ENCODE assay signal across 11 mouse cellular contexts in the genomic region with DNA sequence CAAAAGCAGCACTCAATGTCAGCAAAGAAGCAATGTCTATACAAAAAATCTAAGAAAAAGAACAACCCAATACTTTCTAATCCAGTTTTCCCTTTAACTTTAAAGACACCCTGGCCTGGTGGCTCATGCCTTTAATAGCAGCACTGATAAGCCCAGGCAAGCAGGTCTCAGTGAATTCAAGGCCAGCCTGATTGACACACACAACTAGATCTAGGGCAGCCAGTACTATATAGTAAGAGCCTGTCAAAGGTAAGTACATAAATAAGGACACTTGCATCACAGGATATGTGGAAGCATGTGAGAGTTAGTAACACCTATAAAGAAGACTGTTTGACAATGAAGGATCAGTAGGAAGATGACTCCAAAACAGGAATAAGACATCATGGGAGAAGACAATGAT. TPM values are rescaled to one million over a fixed set of nuclear protein-coding genes. Genes with fewer than 3 reads are reported as not detected.
"Had no signal": no experiment of that assay in that cellular context is flagged by ENCODE, and none has a peak within 500 bp of the region (broad histone marks: within the 10 kb centered on the region; RNA-seq: fewer than 3 reads in every experiment).

No protein-coding gene starts in this region.

- H3K4me2 ChIP-seq: kidney, embryonic 15.5 days; liver, embryonic 13.5 days; midbrain, embryonic 11.5 days; midbrain, embryonic 15.5 days; neural tube, embryonic 12.5 days had no signal

- DNase-seq: liver, embryonic 13.5 days; thymus, postnatal 4 days had no signal

- H3K4me1 ChIP-seq: limb, embryonic 10.5 days; midbrain, embryonic 15.5 days; neural tube, embryonic 12.5 days had no signal

- H3K9ac ChIP-seq: kidney, embryonic 15.5 days; liver, embryonic 13.5 days; midbrain, embryonic 15.5 days; neural tube, embryonic 12.5 days had no signal

- H3K27ac ChIP-seq: kidney, embryonic 15.5 days; left cerebral cortex, adult 2 months; limb, embryonic 10.5 days; liver, embryonic 13.5 days; midbrain, embryonic 15.5 days; neural tube, embryonic 12.5 days; stomach, postnatal 0 days had no signal

- H3K27me3 ChIP-seq: kidney, embryonic 15.5 days; liver, embryonic 13.5 days; midbrain, embryonic 15.5 days; neural tube, embryonic 12.5 days had no signal

- ATAC-seq: lung, postnatal 0 days; midbrain, embryonic 15.5 days had no signal

- H3K9me3 ChIP-seq: kidney, embryonic 15.5 days; limb, embryonic 10.5 days; liver, embryonic 13.5 days; midbrain, embryonic 15.5 days; neural tube, embryonic 12.5 days had no signal

- H3K4me3 ChIP-seq: kidney, embryonic 15.5 days; left cerebral cortex, adult 2 months; limb, embryonic 10.5 days; liver, embryonic 13.5 days; midbrain, embryonic 15.5 days; neural tube, embryonic 12.5 days had no signal

- H3K36me3 ChIP-seq: kidney, embryonic 15.5 days; limb, embryonic 10.5 days; liver, embryonic 13.5 days; midbrain, embryonic 15.5 days; neural tube, embryonic 12.5 days had no signal

RNA-seq across cellular contexts. Expression of a gene that starts 32.0 kb away (rescaled TPM):
- total RNA-seq: monocyte, adult 5-6 weeks had no signal
- polyA plus RNA-seq: liver, embryonic 13.5 days; lung, postnatal 0 days had no signal
